Mouse (Mus musculus) lung, adult 2 months (tissue): Measurements from ENCODE around the gene Gli3. TPM values are rescaled to one million over a fixed set of nuclear protein-coding genes. Genes with fewer than 3 reads are reported as not detected.

Experiments
- DNase-seq: peaks from one replicate; pipeline ENCODE4 v3.0.0; 2022
- H3K4me1 ChIP-seq: fragments of 200-500 bp; 2 replicates; pipeline ENCODE4 v1.6.1; 2011; ENCODE audit warnings: low read length; ENCODE audit not compliant: control insufficient read depth, insufficient read depth
- H3K4me3 ChIP-seq: fragments of 200-500 bp; replicated peaks from 2 replicates; pipeline ENCODE3; 2011; ENCODE audit warnings: low read depth, mild to moderate bottlenecking, control low read depth, low read length; ENCODE audit errors: extremely low read depth
- CTCF ChIP-seq: fragments of 200-500 bp; IDR thresholded peaks from 2 replicates; pipeline ENCODE4 v1.5.1; 2011; ENCODE audit warnings: mild to moderate bottlenecking, low read length, control low read depth; ENCODE audit not compliant: insufficient read depth
- POLR2A ChIP-seq: fragments of 200-500 bp; IDR thresholded peaks from 2 replicates; pipeline ENCODE4 v1.6.1; 2011; ENCODE audit warnings: low read depth, mild to moderate bottlenecking, control low read depth, low read length, borderline replicate concordance; ENCODE audit errors: extremely low read depth
- WGBS: fragments of 180-500 bp; shearing (Covaris S2); methylation state at CpG from one replicate; pipeline ENCODE4 v1.1.7; 2018; 5-methylcytosine and 5-hydroxymethylcytosine counted together
- polyA plus RNA-seq: library from polyadenylated mRNA; depleted of rRNA; stranded (reverse); fragments of >200 nt; gene quantifications from 2 replicates; pipeline ENCODE4 v1.2.3, GENCODE M21; 2012

Gene Gli3
- polyA plus RNA-seq, 1 experiment: 2.4 TPM

GRCm38 (mm10) chr13:15670144-15670961 lies 207.3 kb downstream of the Gli3 start:
- Histone ChIP-seq H3K4me3 (no peak overlapping the region), H3K4me1 (no peaks in the 10 kb centered on the region)
- 54% methylated on average over 9 of the region's 9 CpGs for WGBS
- TF ChIP-seq POLR2A: no peak
- no peak for TF ChIP-seq CTCF
- no peak for DNase-seq

- H3K4me3 ChIP-seq: no peak overlapping the region
- WGBS: 72% methylated on average over 4 of the region's 4 CpGs
- DNase-seq: no peak
- no peaks in the 10 kb centered on the region for H3K4me1 ChIP-seq
- TF ChIP-seq CTCF (no peak), POLR2A (no peak)
These were observed 207.9 kb downstream of the Gli3 start for GRCm38 (mm10) chr13:15670962-15671313.

GRCm38 (mm10) chr13:15675480-15675879 lies 212.4 kb downstream of the Gli3 start:
- no peak for TF ChIP-seq CTCF
- TF ChIP-seq POLR2A: no peak
- Histone ChIP-seq H3K4me3 (no peak overlapping the region), H3K4me1 (no peaks in the 10 kb centered on the region)
- no peak for DNase-seq

GRCm38 (mm10) chr13:15677106-15677760 lies 214.2 kb downstream of the Gli3 start:
- no peak overlapping the region for H3K4me3 ChIP-seq
- DNase-seq: no peak
- 89% methylated on average over 4 of the region's 4 CpGs for WGBS
- TF ChIP-seq CTCF (no peak), POLR2A (no peak)
- H3K4me1 ChIP-seq: no peaks in the 10 kb centered on the region

GRCm38 (mm10) chr13:15681530-15681929 lies 218.5 kb downstream of the Gli3 start:
- TF ChIP-seq CTCF (no peak), POLR2A (no peak)
- Histone ChIP-seq H3K4me1 (no peaks in the 10 kb centered on the region), H3K4me3 (no peak overlapping the region)
- 86% methylated on average over 1 of the region's 1 CpGs for WGBS
- DNase-seq: no peak

- TF ChIP-seq CTCF (no peak), POLR2A (no peak)
- Histone ChIP-seq H3K4me3 (no peak overlapping the region), H3K4me1 (no peaks in the 10 kb centered on the region)
- WGBS: 21% methylated on average over 1 of the region's 1 CpGs
- no peak for DNase-seq
These were observed 220.0 kb downstream of the Gli3 start for GRCm38 (mm10) chr13:15683006-15683405.

GRCm38 (mm10) chr13:15688074-15688825 lies 225.2 kb downstream of the Gli3 start:
- WGBS: 64% methylated on average over 6 of the region's 6 CpGs

GRCm38 (mm10) chr13:15688826-15689501 lies 225.9 kb downstream of the Gli3 start:
- TF ChIP-seq POLR2A (no peak), CTCF (no peak)
- DNase-seq: no peak
- Histone ChIP-seq H3K4me3 (no peak overlapping the region), H3K4me1 (no peaks in the 10 kb centered on the region)
- WGBS: 78% methylated on average over 5 of the region's 5 CpGs

More at GRCm38 (mm10) chr13:15688074-15688825, 225.2 kb downstream of the Gli3 start:
- Histone ChIP-seq H3K4me3 (no peak overlapping the region), H3K4me1 (no peaks in the 10 kb centered on the region)
- DNase-seq: no peak
- no peak for TF ChIP-seq CTCF
- TF ChIP-seq POLR2A: no peak

- no peak overlapping the region for H3K4me3 ChIP-seq
- no peak for DNase-seq
- H3K4me1 ChIP-seq: no peaks in the 10 kb centered on the region
- WGBS: 52% methylated on average over 5 of the region's 5 CpGs
- TF ChIP-seq POLR2A (no peak), CTCF (no peak)
These were observed 228.9 kb downstream of the Gli3 start for GRCm38 (mm10) chr13:15691751-15692464.
